Mouse (Mus musculus) heart, postnatal 0 days (tissue): ENCODE results near the gene Gpr65.

Experiments
- CTCF ChIP-seq: IDR thresholded peaks from 2 replicates; pipeline ENCODE4 v1.5.1; 2016; ENCODE audit warnings: antibody characterized with exemption, control low read depth, low read depth
- EP300 ChIP-seq: IDR thresholded peaks from 2 replicates; pipeline ENCODE4 v1.6.1; 2016; ENCODE audit warnings: antibody characterized with exemption, low read depth

DNA sequence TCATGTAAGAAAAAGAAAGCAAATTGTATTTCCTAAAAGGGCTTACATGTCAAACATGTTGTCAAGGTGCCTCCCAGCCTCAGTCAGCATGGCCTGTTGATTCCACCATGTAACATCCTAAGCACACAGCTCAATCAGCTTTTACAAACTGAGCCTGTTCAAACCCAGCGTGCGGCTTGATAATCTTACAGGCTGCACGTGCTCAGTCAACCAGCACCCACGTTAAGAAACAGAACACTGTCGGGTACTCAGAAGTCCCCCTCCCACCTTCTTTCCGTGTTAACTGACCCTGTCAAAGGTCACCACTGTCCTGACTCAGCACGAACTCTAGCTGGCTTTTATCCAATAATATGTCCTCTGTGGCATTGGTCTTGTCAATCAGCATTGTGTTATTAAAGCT is 4.0 kb downstream of the Gpr65 start:
- TF ChIP-seq CTCF: no peak
- no peak for TF ChIP-seq EP300
